Mouse (Mus musculus) embryonic facial prominence, embryonic 12.5 days (tissue): Measurements from ENCODE around the gene Mien1. TPM values are rescaled to one million over a fixed set of nuclear protein-coding genes. Genes with fewer than 3 reads are reported as not detected.

Experiments
- ATAC-seq: fragments of 200-750 bp; cut with Nextera tagmentation; 2 replicates; pipeline ENCODE4 v1.8.0; 2017; ENCODE audit not compliant: insufficient number of reproducible peaks, insufficient read depth, low FRiP score, low TSS enrichment
- H3K27ac ChIP-seq: fragments of 300-500 bp; sonication (generic); 2 replicates; pipeline ENCODE4 v1.5.1; 2016; ENCODE audit warnings: mild to moderate bottlenecking
- H3K27me3 ChIP-seq: fragments of 300-500 bp; sonication (generic); 2 replicates; pipeline ENCODE4 v1.6.1; 2016; ENCODE audit warnings: mild to moderate bottlenecking, moderate library complexity
- H3K36me3 ChIP-seq: fragments of 300-500 bp; sonication (generic); 2 replicates; pipeline ENCODE4 v1.6.1; 2016; ENCODE audit warnings: mild to moderate bottlenecking
- H3K4me1 ChIP-seq: fragments of 300-500 bp; sonication (generic); 2 replicates; pipeline ENCODE4 v1.6.1; 2016
- H3K4me2 ChIP-seq: fragments of 300-500 bp; sonication (generic); replicated peaks from 2 replicates; pipeline ENCODE4 v1.6.1; 2016; ENCODE audit warnings: mild to moderate bottlenecking, moderate library complexity
- H3K4me3 ChIP-seq: fragments of 300-500 bp; sonication (generic); 2 replicates; pipeline ENCODE4 v1.5.1; 2016; ENCODE audit warnings: mild to moderate bottlenecking
- H3K9ac ChIP-seq: fragments of 300-500 bp; sonication (generic); 2 replicates; pipeline ENCODE4 v1.6.1; 2016; ENCODE audit warnings: mild to moderate bottlenecking, moderate library complexity
- H3K9me3 ChIP-seq: fragments of 300-500 bp; sonication (generic); 2 replicates; pipeline ENCODE4 v1.6.1; 2016; ENCODE audit warnings: mild to moderate bottlenecking, moderate library complexity
- WGBS: fragments of 180-500 bp; shearing (Covaris S2); methylation state at CpG from one replicate; pipeline ENCODE4 v1.1.7; 2016; 5-methylcytosine and 5-hydroxymethylcytosine counted together
- polyA plus RNA-seq: library from polyadenylated mRNA; unstranded; fragments of >200 nt; fragmentation: Nextera tagmentation; extraction: Ambion mirVana; gene quantifications from 2 replicates; pipeline ENCODE4 v1.2.1, GENCODE M21; 2016

Gene Mien1
- polyA plus RNA-seq, 1 experiment from 2014 or later: 78.4 TPM

- H3K4me2 ChIP-seq: peak overlapping the region; percentile 67
- H3K27me3 ChIP-seq: peaks cover 46% of the 10 kb centered on the region
- peak overlapping the region; percentile 47 for H3K4me3 ChIP-seq
- H3K36me3 ChIP-seq: no peaks in the 10 kb centered on the region
- H3K27ac ChIP-seq: no peak overlapping the region
- 2% methylated on average over 30 of the region's 30 CpGs for WGBS
- H3K9me3 ChIP-seq: no peaks in the 10 kb centered on the region
- ATAC-seq: no peak
- H3K4me1 ChIP-seq: 0 out of 2 replicates have a peak, but pooled peaks cover 5% of the 10 kb centered on the region
- peak overlapping the region; percentile 51; the same call in 1 of the 2 replicates for H3K9ac ChIP-seq
These were observed 19.6 kb upstream of the Mien1 start for GRCm38 (mm10) chr11:98458121-98458990.

- 0% methylated on average over 40 of the region's 64 CpGs for WGBS
- H3K9me3 ChIP-seq: no peaks in the 10 kb centered on the region
- peak overlapping the region; percentile 47 for H3K4me3 ChIP-seq
- 0 out of 2 replicates have a peak, but pooled peaks cover 5% of the 10 kb centered on the region for H3K4me1 ChIP-seq
- peak; percentile 80 for ATAC-seq
- H3K27ac ChIP-seq: peak overlapping the region; percentile 41; the same call in 1 of the 2 replicates
- peak overlapping the region; percentile 67 for H3K4me2 ChIP-seq
- peaks cover 46% of the 10 kb centered on the region for H3K27me3 ChIP-seq
- H3K9ac ChIP-seq: peak overlapping the region; percentile 51; the same call in 1 of the 2 replicates
- no peaks in the 10 kb centered on the region for H3K36me3 ChIP-seq
These were observed 18.8 kb upstream of the Mien1 start for GRCm38 (mm10) chr11:98457367-98458120.

- H3K36me3 ChIP-seq: no peaks in the 10 kb centered on the region
- no peaks in the 10 kb centered on the region for H3K9me3 ChIP-seq
- peak overlapping the region; percentile 47 for H3K4me3 ChIP-seq
- H3K27me3 ChIP-seq: peaks cover 40% of the 10 kb centered on the region
- H3K9ac ChIP-seq: peak overlapping the region; percentile 51; the same call in 1 of the 2 replicates
- H3K27ac ChIP-seq: 0 out of 2 replicates have a peak overlapping the region, but pooled peaks have one; percentile 41
- H3K4me2 ChIP-seq: peak overlapping the region; percentile 67
- H3K4me1 ChIP-seq: 0 out of 2 replicates have a peak, but pooled peaks cover 5% of the 10 kb centered on the region
- ATAC-seq: no peak
- WGBS: 26% methylated on average over 9 of the region's 9 CpGs
These were observed 18.2 kb upstream of the Mien1 start for GRCm38 (mm10) chr11:98456945-98457344.

GRCm38 (mm10) chr11:98456545-98456944, 17.8 kb upstream of the Mien1 start:
- 68% methylated on average over 5 of the region's 5 CpGs for WGBS
- no peak overlapping the region for H3K9ac ChIP-seq
- H3K27me3 ChIP-seq: peaks cover 36% of the 10 kb centered on the region
- no peak overlapping the region for H3K4me2 ChIP-seq
- no peak overlapping the region for H3K4me3 ChIP-seq
- no peak overlapping the region for H3K27ac ChIP-seq
- H3K36me3 ChIP-seq: no peaks in the 10 kb centered on the region
- 0 out of 2 replicates have a peak, but pooled peaks cover 5% of the 10 kb centered on the region for H3K4me1 ChIP-seq
- no peaks in the 10 kb centered on the region for H3K9me3 ChIP-seq
- no peak for ATAC-seq

- no peak overlapping the region for H3K4me3 ChIP-seq
- H3K27ac ChIP-seq: no peak overlapping the region
- ATAC-seq: no peak
- H3K4me1 ChIP-seq: 0 out of 2 replicates have a peak, but pooled peaks cover 5% of the 10 kb centered on the region
- H3K27me3 ChIP-seq: peaks cover 37% of the 10 kb centered on the region
- no peaks in the 10 kb centered on the region for H3K36me3 ChIP-seq
- WGBS: 77% methylated on average over 4 of the region's 4 CpGs
- H3K9me3 ChIP-seq: no peaks in the 10 kb centered on the region
- H3K9ac ChIP-seq: no peak overlapping the region
- H3K4me2 ChIP-seq: no peak overlapping the region
These were observed 16.7 kb upstream of the Mien1 start for GRCm38 (mm10) chr11:98455484-98455883.

- Histone ChIP-seq H3K4me1 (peaks cover 14% of the 10 kb centered on the region), H3K4me3 (no peak overlapping the region), H3K36me3 (no peaks in the 10 kb centered on the region), H3K27ac (no peak overlapping the region), H3K9ac (no peak overlapping the region), H3K27me3 (peaks cover 56% of the 10 kb centered on the region), H3K9me3 (no peaks in the 10 kb centered on the region), H3K4me2 (no peak overlapping the region)
- ATAC-seq: no peak
- WGBS: 82% methylated on average over 20 of the region's 20 CpGs
These were observed 11.4 kb upstream of the Mien1 start for GRCm38 (mm10) chr11:98449921-98450771.

- Histone ChIP-seq H3K36me3 (no peaks in the 10 kb centered on the region), H3K4me3 (no peak overlapping the region), H3K27me3 (peaks cover 59% of the 10 kb centered on the region), H3K9ac (no peak overlapping the region), H3K4me2 (no peak overlapping the region), H3K4me1 (peaks cover 14% of the 10 kb centered on the region), H3K27ac (no peak overlapping the region), H3K9me3 (no peaks in the 10 kb centered on the region)
- WGBS: 74% methylated on average over 3 of the region's 3 CpGs
- ATAC-seq: no peak
These were observed 10.6 kb upstream of the Mien1 start for GRCm38 (mm10) chr11:98449419-98449818.

- H3K4me2 ChIP-seq: peak overlapping the region; percentile 29
These were observed 9.5 kb upstream of the Mien1 start for GRCm38 (mm10) chr11:98448191-98448790.

GRCm38 (mm10) chr11:98447475-98447834, 8.7 kb upstream of the Mien1 start:
- no peak for ATAC-seq
- Histone ChIP-seq H3K4me3 (peak overlapping the region; percentile 31), H3K4me2 (peak overlapping the region; percentile 29), H3K27ac (no peak overlapping the region), H3K27me3 (peaks cover 59% of the 10 kb centered on the region), H3K36me3 (no peaks in the 10 kb centered on the region), H3K9ac (peak overlapping the region; percentile 31; the same call in 1 of the 2 replicates), H3K4me1 (peaks cover 14% of the 10 kb centered on the region), H3K9me3 (no peaks in the 10 kb centered on the region)
- 14% methylated on average over 7 of the region's 7 CpGs for WGBS

More at GRCm38 (mm10) chr11:98448191-98448790, 9.5 kb upstream of the Mien1 start:
- no peaks in the 10 kb centered on the region for H3K9me3 ChIP-seq
- peaks cover 59% of the 10 kb centered on the region for H3K27me3 ChIP-seq
- peak overlapping the region; percentile 31; the same call in 1 of the 2 replicates for H3K4me3 ChIP-seq
- WGBS: 35% methylated on average over 11 of the region's 13 CpGs
- no peak for ATAC-seq
- peaks cover 14% of the 10 kb centered on the region for H3K4me1 ChIP-seq
- no peaks in the 10 kb centered on the region for H3K36me3 ChIP-seq
- no peak overlapping the region for H3K9ac ChIP-seq
- H3K27ac ChIP-seq: no peak overlapping the region

GRCm38 (mm10) chr11:98446562-98447474, 8.0 kb upstream of the Mien1 start:
- no peaks in the 10 kb centered on the region for H3K36me3 ChIP-seq
- peak; percentile 67; the same call in 1 of the 2 replicates for ATAC-seq
- H3K9me3 ChIP-seq: no peaks in the 10 kb centered on the region
- peak overlapping the region; percentile 31 for H3K9ac ChIP-seq
- 2% methylated on average over 33 of the region's 33 CpGs for WGBS
- peaks cover 59% of the 10 kb centered on the region for H3K27me3 ChIP-seq
- H3K27ac ChIP-seq: no peak overlapping the region
- peaks cover 14% of the 10 kb centered on the region for H3K4me1 ChIP-seq
- H3K4me3 ChIP-seq: peak overlapping the region; percentile 31
- peak overlapping the region; percentile 29 for H3K4me2 ChIP-seq
